Comparison of ENCODE assay signal across 23 mouse cellular contexts in genomic region chr6:93996841-93997485, GRCm38 (mm10).
DNase-seq lines count a peak whose midpoint lies in the region; ATAC-seq lines count a peak whose summit lies in the region.
"Had no signal": no experiment of that assay in that cellular context is flagged by ENCODE, and none has a peak within 500 bp of the region (broad histone marks: within the 10 kb centered on the region; RNA-seq: fewer than 3 reads in every experiment).

No protein-coding gene starts in this region.

- 67% methylated on average over 8 of the region's 8 CpGs for WGBS in forebrain, embryonic 14.5 days
- WGBS in forebrain, embryonic 12.5 days, result 84% methylated on average over 8 of the region's 8 CpGs

- peak; percentile 36 for DNase-seq in forebrain, embryonic 14.5 days (ENCODE audit: low spot score)
- DNase-seq in adrenal gland, adult 2 months, result peak; percentile 76
- DNase-seq in brain, adult 2 months (ENCODE audit: low read depth, low spot score), result peak; percentile 40
- peak; percentile 17 to 31 for DNase-seq in layer of hippocampus, postnatal 10 days (ENCODE audit: low spot score in 2 of 2)
- DNase-seq in thymus, postnatal 4 days, result no peak
- no peak for DNase-seq in kidney, adult 18-20 months
- DNase-seq: cerebellum, adult 8-10 months; gastrocnemius, postnatal 25 days; heart, adult 2 months; heart, postnatal 4 days; kidney, adult 11 months; kidney, postnatal 10 days; liver, postnatal 0 days; lung, postnatal 10 days; thymus, postnatal 14 days had no signal

- ATAC-seq in forebrain, embryonic 14.5 days, result peak; percentile 26; the same call in 1 of the 2 replicates
- ATAC-seq in forebrain, embryonic 12.5 days (ENCODE audit: low FRiP score), result no peak
- no peak for ATAC-seq in inflammation-experienced regulatory T-cells, adult 6 months
- ATAC-seq: activated CD4-positive, CD25-positive, alpha-beta regulatory T cell, adult 4 months; CD4-positive, CD25-positive, alpha-beta regulatory T cell, adult 4 months; hindbrain, postnatal 0 days; liver, postnatal 0 days had no signal

- no peak overlapping the region for H3K4me3 ChIP-seq in forebrain, embryonic 14.5 days (ENCODE audit: low read depth, low read length)
- H3K4me3 ChIP-seq in forebrain, embryonic 12.5 days (replicated peaks), result no peak overlapping the region
- H3K4me3 ChIP-seq: embryonic facial prominence, embryonic 10.5 days; heart, adult 2 months; midbrain, embryonic 12.5 days; neural tube, embryonic 12.5 days had no signal

- H3K4me2 ChIP-seq in forebrain, embryonic 14.5 days (ENCODE audit: low read length), result no peak overlapping the region
- H3K4me2 ChIP-seq in forebrain, embryonic 12.5 days, result no peak overlapping the region
- H3K4me2 ChIP-seq: midbrain, embryonic 12.5 days; neural tube, embryonic 12.5 days had no signal

- H3K36me3 ChIP-seq in forebrain, embryonic 14.5 days (ENCODE audit: control insufficient read depth, insufficient read depth, low read length), result no peaks in the 10 kb centered on the region
- no peaks in the 10 kb centered on the region for H3K36me3 ChIP-seq in forebrain, embryonic 12.5 days (replicated peaks)
- H3K36me3 ChIP-seq: embryonic facial prominence, embryonic 10.5 days; midbrain, embryonic 12.5 days; neural tube, embryonic 12.5 days had no signal

- H3K9me3 ChIP-seq in forebrain, embryonic 14.5 days (replicated peaks; ENCODE audit: control insufficient read depth, low read length), result no peaks in the 10 kb centered on the region
- no peaks in the 10 kb centered on the region for H3K9me3 ChIP-seq in forebrain, embryonic 12.5 days
- H3K9me3 ChIP-seq: embryonic facial prominence, embryonic 10.5 days; midbrain, embryonic 12.5 days; neural tube, embryonic 12.5 days had no signal

- H3K27me3 ChIP-seq in forebrain, embryonic 14.5 days (replicated peaks; ENCODE audit: control insufficient read depth, insufficient read depth, low read length), result no peaks in the 10 kb centered on the region
- no peaks in the 10 kb centered on the region for H3K27me3 ChIP-seq in forebrain, embryonic 12.5 days
- H3K27me3 ChIP-seq: midbrain, embryonic 12.5 days; neural tube, embryonic 12.5 days had no signal

- no peak overlapping the region for H3K9ac ChIP-seq in forebrain, embryonic 14.5 days (ENCODE audit: low read length)
- H3K9ac ChIP-seq in forebrain, embryonic 12.5 days, result no peak overlapping the region
- H3K9ac ChIP-seq: liver, postnatal 0 days; midbrain, embryonic 12.5 days; neural tube, embryonic 12.5 days had no signal

- H3K4me1 ChIP-seq in forebrain, embryonic 14.5 days (ENCODE audit: control insufficient read depth, insufficient read depth, low read length), result no peaks in the 10 kb centered on the region
- no peaks in the 10 kb centered on the region for H3K4me1 ChIP-seq in forebrain, embryonic 12.5 days
- H3K4me1 ChIP-seq: embryonic facial prominence, embryonic 10.5 days; neural tube, embryonic 12.5 days had no signal

- H3K27ac ChIP-seq in forebrain, embryonic 14.5 days (ENCODE audit: low read depth, low read length), result no peak overlapping the region
- H3K27ac ChIP-seq in forebrain, embryonic 12.5 days, result no peak overlapping the region
- H3K27ac ChIP-seq: embryonic facial prominence, embryonic 10.5 days; heart, adult 2 months; hindbrain, postnatal 0 days; midbrain, embryonic 12.5 days; neural tube, embryonic 12.5 days had no signal

Comparison
In these comparisons a context has a peak if more than half of its experiments do, and no peak if none do; other contexts are left out.
1. DNase-seq: peak in forebrain, embryonic 14.5 days (single experiment), adrenal gland, adult 2 months (single experiment), brain, adult 2 months (single experiment) and layer of hippocampus, postnatal 10 days (2 of 2); none in thymus, postnatal 4 days (single experiment) and kidney, adult 18-20 months (single experiment).